Mouse (Mus musculus) liver, postnatal 0 days (tissue): Measurements from ENCODE around the gene Hs3st2.

ENCODE experiments used
- CTCF ChIP-seq: sonication (generic); IDR thresholded peaks from 2 replicates; pipeline ENCODE4 v1.5.1; 2016; ENCODE audit warnings: antibody characterized with exemption, low read depth
- EP300 ChIP-seq: IDR thresholded peaks from 2 replicates; pipeline ENCODE4 v1.6.1; 2016; ENCODE audit warnings: antibody characterized with exemption, low read depth, mild to moderate bottlenecking

- peak; percentile 27 for TF ChIP-seq CTCF
- no peak for TF ChIP-seq EP300
Observed at GRCm38 (mm10) chr7:121542458-121542857, 150.8 kb downstream of the Hs3st2 start.
